Mouse (Mus musculus): ENCODE results near the gene Map3k11. TPM values are rescaled to one million over a fixed set of nuclear protein-coding genes. Genes with fewer than 3 reads are reported as not detected.

Map3k11 gene
- polyA plus RNA-seq, 1 experiment from 2014 or later: 13.8 TPM

DNA sequence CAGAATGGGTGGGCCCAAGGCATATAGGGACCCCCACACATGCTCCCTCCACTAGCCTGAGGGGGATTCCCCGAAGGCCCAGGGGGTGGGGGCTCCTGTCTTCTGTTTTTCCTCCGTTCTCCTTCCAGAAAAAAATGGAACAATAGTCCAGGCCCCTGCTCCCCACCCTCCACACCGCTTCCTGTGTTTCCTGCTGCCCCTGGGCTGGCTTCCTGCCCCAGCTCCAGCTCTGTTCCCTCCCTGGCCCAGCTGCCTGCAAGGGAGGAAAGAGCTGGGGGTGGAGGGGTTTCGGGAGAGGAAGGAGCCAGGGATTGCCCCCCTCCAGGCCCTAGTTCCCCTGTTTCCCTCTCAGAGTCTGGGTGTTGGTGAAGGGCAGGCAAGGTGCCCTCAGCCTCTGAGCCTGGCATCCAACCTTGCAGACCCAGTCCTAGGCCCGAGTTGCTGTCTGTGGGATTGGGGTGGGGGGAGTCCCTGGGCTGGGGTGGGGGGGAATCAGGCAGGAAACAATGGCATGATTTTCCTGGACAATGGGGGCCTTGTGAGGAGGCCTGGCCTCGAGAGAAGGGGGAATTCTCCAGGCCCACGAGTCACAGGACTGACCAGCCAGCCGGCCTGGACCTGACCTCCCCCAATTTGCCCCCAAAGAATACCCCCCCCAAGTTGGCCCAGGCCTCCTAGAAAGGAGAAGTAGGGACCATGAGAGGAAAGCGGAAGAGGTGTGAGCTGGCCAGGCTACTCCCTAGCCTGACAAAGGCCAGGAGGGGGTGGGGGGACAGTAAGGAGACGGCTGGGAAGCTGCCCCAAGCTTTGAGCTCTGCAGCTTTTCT, 3.8 kb downstream of the Map3k11 start:
- Histone ChIP-seq H3K36me3 (peaks cover 70% of the 10 kb centered on the region), H3K27ac (peak overlapping the region; percentile 93), H3K27me3 (no peaks in the 10 kb centered on the region), H3K9me3 (replicated peaks) (no peaks in the 10 kb centered on the region), H3K4me3 (replicated peaks) (peak overlapping the region; percentile 79), H3K4me2 (peak overlapping the region; percentile 99), H3K4me1 (replicated peaks) (peaks cover 61% of the 10 kb centered on the region), H3K9ac (peak overlapping the region; percentile 94)
- WGBS (ENCODE audit: insufficient replicate concordance): 51% methylated on average over 10 of the region's 10 CpGs
- no peak for ATAC-seq (ENCODE audit: low read depth)
- DNase-seq: no peak

DNA sequence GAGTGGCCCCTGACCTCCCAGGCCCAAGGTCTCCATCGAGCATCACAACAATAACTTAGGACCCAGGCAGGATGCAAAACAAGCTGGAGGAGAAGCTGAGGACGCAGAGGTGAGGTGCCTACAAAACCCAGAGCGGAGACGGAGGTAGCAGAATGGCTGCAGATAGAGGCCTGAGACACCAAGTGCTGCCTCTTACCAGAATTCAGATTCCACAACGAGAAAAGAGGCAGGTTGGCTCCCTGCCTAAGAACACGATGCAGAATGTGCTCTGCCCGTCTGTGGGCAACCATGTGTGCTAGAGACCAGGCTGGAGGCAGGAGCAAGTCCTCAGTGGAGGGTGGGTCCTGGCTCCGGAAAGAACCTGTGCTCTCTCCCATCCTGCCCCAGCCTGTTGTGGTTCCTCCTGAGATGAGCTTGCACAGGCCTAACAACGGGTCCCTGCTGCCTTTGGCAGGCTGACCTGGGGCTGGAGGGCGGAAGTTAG, 4.4 kb downstream of the Map3k11 start:
- H3K9ac ChIP-seq: peak overlapping the region; percentile 94
- H3K4me2 ChIP-seq: peak overlapping the region; percentile 99
- peak overlapping the region; percentile 79 for H3K4me3 ChIP-seq (replicated peaks)
- WGBS (ENCODE audit: insufficient replicate concordance): 69% methylated on average over 10 of the region's 10 CpGs
- no peak for DNase-seq
- ATAC-seq (ENCODE audit: low read depth): no peak
- H3K36me3 ChIP-seq: peaks cover 77% of the 10 kb centered on the region
- no peaks in the 10 kb centered on the region for H3K27me3 ChIP-seq
- H3K9me3 ChIP-seq (replicated peaks): no peaks in the 10 kb centered on the region
- peaks cover 54% of the 10 kb centered on the region for H3K4me1 ChIP-seq (replicated peaks)
- peak overlapping the region; percentile 93 for H3K27ac ChIP-seq

DNA sequence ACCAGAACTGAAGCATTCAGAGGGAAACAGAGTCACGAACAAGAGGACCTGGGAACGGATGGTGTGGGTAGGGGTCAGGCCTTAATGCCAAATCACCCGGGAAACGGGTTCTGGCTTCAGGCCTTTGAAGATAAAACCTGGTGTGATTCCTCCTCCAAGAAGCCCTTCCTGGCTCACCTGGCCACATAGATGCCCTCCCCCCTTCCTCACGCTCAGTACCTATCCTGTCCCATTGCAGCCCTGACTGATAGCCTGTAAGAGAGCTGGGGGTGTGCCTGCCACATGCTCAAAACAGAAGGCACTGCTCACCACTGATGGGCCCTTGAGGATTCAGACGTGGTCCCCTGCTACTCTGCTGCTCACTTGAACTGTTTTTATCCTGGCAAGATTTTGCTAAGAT, 5.3 kb downstream of the Map3k11 start:
- Histone ChIP-seq H3K27me3 (no peaks in the 10 kb centered on the region), H3K9ac (0 out of 2 replicates have a peak overlapping the region, but pooled peaks have one; percentile 94), H3K4me1 (replicated peaks) (peaks cover 53% of the 10 kb centered on the region), H3K4me2 (peak overlapping the region; percentile 99; the same call in 1 of the 2 replicates), H3K4me3 (replicated peaks) (no peak overlapping the region), H3K9me3 (replicated peaks) (no peaks in the 10 kb centered on the region), H3K36me3 (peaks cover 85% of the 10 kb centered on the region), H3K27ac (peak overlapping the region; percentile 93; the same call in 1 of the 2 replicates)
- 86% methylated on average over 6 of the region's 6 CpGs for WGBS (ENCODE audit: insufficient replicate concordance)
- ATAC-seq (ENCODE audit: low read depth) (no peak), DNase-seq (no peak)

DNA sequence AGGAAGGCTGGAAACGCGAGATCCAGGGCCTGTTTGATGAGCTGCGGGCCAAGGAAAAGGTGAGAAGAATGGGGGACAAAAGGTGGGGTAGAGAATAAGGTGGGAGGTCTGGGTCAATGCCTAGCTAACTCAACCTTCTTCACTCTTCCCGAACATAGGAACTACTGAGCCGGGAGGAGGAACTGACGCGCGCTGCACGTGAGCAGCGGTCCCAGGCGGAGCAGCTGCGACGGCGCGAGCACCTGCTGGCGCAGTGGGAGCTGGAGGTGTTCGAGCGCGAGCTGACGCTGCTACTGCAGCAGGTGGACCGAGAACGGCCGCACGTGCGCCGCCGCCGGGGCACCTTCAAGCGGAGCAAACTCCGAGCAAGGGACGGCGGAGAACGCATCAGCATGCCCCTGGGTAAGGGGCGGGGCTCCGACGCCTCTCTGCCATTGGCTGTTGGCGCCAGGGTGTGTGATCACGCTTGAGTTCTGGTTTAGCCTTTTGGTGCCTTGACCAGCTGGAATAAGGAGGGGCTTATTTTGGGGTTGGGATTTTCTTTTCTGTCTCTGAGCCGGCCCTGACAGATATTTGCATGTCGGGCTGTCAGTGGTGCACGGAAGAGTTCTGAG, 7.4 kb downstream of the Map3k11 start:
- no peak overlapping the region for H3K4me3 ChIP-seq (replicated peaks)
- WGBS (ENCODE audit: insufficient replicate concordance): 82% methylated on average over 41 of the region's 41 CpGs

DNA sequence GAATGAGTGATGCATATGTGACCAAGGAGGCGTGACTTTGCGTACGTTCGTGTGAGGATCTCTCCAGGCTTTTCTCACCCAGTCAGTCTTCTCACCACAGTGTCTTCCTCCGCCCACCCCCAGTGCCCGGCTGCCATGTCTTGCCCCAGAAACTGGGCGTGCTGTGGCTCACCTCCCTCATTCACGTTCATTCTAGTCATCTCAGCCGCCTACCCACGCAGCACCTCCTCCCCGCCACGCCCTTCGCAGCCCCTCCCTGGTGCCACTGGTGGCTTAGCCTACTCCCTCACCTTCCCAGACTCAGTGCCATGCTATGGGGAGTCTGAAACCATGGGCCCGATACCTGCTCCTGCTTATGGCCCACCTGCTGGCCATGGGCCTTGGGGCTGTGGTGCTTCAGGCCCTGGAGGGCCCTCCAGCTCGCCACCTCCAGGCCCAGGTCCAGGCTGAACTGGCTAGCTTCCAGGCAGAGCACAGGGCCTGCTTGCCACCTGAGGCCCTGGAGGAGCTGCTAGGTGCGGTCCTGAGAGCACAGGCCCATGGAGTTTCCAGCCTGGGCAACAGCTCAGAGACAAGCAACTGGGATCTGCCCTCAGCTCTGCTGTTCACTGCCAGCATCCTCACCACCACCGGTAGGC, 15.7 kb downstream of the Map3k11 start, which contains the start of gene Kcnk7:
Gene Kcnk7 (plus strand): TSS at position 205 of the 638 bp plus-strand sequence.
- Histone ChIP-seq H3K36me3 (peaks cover 84% of the 10 kb centered on the region), H3K27me3 (no peaks in the 10 kb centered on the region), H3K4me1 (replicated peaks) (peaks cover 48% of the 10 kb centered on the region), H3K4me2 (peak within 1 kb of the TSS; percentile 53), H3K9ac (peak within 1 kb of the TSS; percentile 59), H3K9me3 (replicated peaks) (no peaks in the 10 kb centered on the region), H3K4me3 (replicated peaks) (peak within 1 kb of the TSS; percentile 12), H3K27ac (peak within 1 kb of the TSS; percentile 89)
- DNase-seq (no peak), ATAC-seq (ENCODE audit: low read depth) (peak; percentile 66)
- 54% methylated on average over 17 of the region's 17 CpGs for WGBS (ENCODE audit: insufficient replicate concordance)

More for the DNA sequence above, 7.4 kb downstream of the Map3k11 start:
- H3K9ac ChIP-seq: no peak overlapping the region
- H3K4me2 ChIP-seq: no peak overlapping the region
- H3K36me3 ChIP-seq: peaks cover 100% of the 10 kb centered on the region
- ATAC-seq (ENCODE audit: low read depth) (no peak), DNase-seq (no peak)
- peaks cover 40% of the 10 kb centered on the region for H3K4me1 ChIP-seq (replicated peaks)
- H3K9me3 ChIP-seq (replicated peaks): no peaks in the 10 kb centered on the region
- no peak overlapping the region for H3K27ac ChIP-seq
- H3K27me3 ChIP-seq: no peaks in the 10 kb centered on the region

DNA sequence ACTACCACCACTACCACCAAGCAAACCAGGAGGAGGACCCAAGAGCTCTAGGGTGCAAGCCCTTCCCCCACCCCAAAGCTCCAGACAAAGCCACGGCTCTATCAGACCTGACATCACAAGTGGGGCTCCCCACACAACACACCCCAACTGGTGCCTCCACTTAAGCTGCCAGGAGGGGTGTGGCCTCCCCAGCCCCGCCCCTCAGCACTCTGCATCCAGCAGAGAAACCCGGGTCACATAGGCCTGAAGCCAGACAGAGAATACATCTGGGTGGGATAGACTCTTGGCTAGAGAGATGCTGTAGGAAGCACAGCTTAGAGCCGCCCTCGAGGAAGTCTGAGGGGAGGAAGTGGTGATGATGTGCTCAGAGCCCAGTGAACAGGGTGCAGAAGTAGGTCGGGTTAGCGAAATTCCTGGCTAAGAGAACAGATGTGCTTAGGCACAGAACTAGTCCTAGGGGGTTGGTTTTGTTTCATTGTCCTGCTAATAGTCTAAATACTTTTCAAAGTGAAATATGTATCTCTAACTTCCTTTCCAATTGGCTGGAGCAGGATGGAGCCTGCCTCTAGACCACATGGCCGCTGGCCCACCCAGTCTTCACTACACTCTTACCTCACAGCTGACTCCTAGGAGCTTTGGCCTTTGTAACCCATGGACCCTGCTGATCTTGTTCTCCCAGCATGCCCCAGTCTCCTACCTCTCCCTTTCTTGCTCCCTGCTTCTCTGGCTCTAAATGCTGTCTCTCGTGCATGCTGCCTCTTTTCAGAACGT, 16.4 kb downstream of the Map3k11 start:
- Histone ChIP-seq H3K9ac (peak overlapping the region; percentile 59), H3K4me3 (replicated peaks) (peak overlapping the region; percentile 12)

DNA sequence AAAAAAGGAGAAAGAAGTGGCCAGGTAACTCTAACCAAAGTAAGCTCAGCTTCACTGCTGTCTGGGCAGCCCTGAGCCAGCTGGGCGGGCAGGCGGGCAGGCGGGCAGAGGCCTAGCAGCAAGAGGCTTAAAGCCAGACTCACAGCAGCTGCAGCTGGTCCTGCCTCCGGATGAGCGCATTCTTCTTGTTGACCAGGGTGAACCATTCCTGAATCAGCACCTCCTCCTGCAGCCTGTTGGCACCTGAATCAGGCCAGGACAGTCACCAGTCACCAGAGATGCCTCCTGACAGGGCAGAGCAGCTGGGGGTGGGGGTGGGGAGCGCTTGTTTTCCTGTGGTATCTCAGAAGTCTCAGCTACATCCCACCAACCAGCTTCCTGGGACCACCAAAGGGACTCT, 21.5 kb downstream of the Map3k11 start:
- no peak for DNase-seq
- H3K27ac ChIP-seq: no peak overlapping the region
- H3K27me3 ChIP-seq: no peaks in the 10 kb centered on the region
- H3K36me3 ChIP-seq: peaks cover 95% of the 10 kb centered on the region
- ATAC-seq (ENCODE audit: low read depth): no peak
- H3K9ac ChIP-seq: no peak overlapping the region
- no peak overlapping the region for H3K4me3 ChIP-seq (replicated peaks)
- no peak overlapping the region for H3K4me2 ChIP-seq
- peaks cover 73% of the 10 kb centered on the region for H3K4me1 ChIP-seq (replicated peaks)
- WGBS (ENCODE audit: insufficient replicate concordance): 98% methylated on average over 6 of the region's 6 CpGs
- H3K9me3 ChIP-seq (replicated peaks): no peaks in the 10 kb centered on the region

More for the DNA sequence above, 16.4 kb downstream of the Map3k11 start:
- WGBS (ENCODE audit: insufficient replicate concordance): 36% methylated on average over 10 of the region's 10 CpGs
- H3K4me2 ChIP-seq: peak overlapping the region; percentile 53
- no peaks in the 10 kb centered on the region for H3K27me3 ChIP-seq
- H3K27ac ChIP-seq: peak overlapping the region; percentile 89
- peaks cover 84% of the 10 kb centered on the region for H3K36me3 ChIP-seq
- DNase-seq (peak; percentile 62), ATAC-seq (ENCODE audit: low read depth) (peak; percentile 83)
- peaks cover 50% of the 10 kb centered on the region for H3K4me1 ChIP-seq (replicated peaks)
- no peaks in the 10 kb centered on the region for H3K9me3 ChIP-seq (replicated peaks)

DNA sequence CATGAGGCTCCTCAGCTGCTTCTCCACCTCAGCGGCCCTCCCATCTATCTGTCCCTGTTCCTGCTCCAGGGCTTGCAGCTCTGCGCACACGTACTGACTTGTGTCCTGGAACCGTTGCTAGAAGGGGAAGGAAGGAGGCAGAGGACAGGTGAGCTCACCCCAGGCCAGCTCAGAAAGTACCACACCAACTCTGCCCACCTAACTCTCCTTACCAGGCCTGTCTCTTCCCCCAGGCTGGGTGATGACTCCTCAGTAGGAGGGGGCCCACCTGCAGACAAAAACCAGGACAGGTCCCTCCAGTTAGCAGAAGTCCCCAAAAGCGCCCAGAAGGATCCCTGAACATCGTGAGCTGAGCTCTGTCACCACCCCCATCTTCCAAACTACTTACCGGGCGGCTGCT, 22.0 kb downstream of the Map3k11 start:
- Histone ChIP-seq H3K4me3 (replicated peaks) (no peak overlapping the region), H3K4me2 (no peak overlapping the region), H3K9me3 (replicated peaks) (no peaks in the 10 kb centered on the region), H3K36me3 (peaks cover 100% of the 10 kb centered on the region), H3K4me1 (replicated peaks) (peaks cover 73% of the 10 kb centered on the region), H3K27ac (peak overlapping the region; percentile 35; the same call in 1 of the 2 replicates), H3K27me3 (no peaks in the 10 kb centered on the region), H3K9ac (no peak overlapping the region)
- DNase-seq (no peak), ATAC-seq (ENCODE audit: low read depth) (no peak)
- WGBS (ENCODE audit: insufficient replicate concordance): 89% methylated on average over 8 of the region's 8 CpGs

DNA sequence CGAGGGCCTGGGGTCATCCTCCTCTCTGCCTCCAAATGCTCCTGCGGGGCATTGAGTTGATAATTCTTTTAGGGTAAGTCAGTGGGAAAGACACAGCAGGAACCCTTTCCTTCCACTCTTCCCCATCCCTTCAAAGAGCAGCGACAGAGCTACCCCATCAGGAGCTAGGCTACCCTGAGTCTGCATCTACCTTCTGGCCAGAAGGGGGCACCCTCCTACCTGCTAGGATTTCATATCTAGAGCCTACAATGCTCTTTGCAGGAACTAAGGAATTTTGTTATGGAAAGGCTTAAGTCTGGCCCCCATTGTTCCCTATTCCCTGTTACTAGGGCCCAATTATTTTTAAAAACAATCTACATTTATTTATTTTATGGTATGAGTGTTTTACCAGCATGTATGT, 22.7 kb downstream of the Map3k11 start:
- Histone ChIP-seq H3K27me3 (no peaks in the 10 kb centered on the region), H3K4me2 (no peak overlapping the region), H3K4me3 (replicated peaks) (no peak overlapping the region), H3K9ac (no peak overlapping the region), H3K27ac (peak overlapping the region; percentile 35; the same call in 1 of the 2 replicates), H3K4me1 (replicated peaks) (peaks cover 73% of the 10 kb centered on the region), H3K36me3 (peaks cover 100% of the 10 kb centered on the region), H3K9me3 (replicated peaks) (no peaks in the 10 kb centered on the region)
- WGBS (ENCODE audit: insufficient replicate concordance): 47% methylated on average over 3 of the region's 3 CpGs
- no peak for ATAC-seq (ENCODE audit: low read depth)
- no peak for DNase-seq

DNA sequence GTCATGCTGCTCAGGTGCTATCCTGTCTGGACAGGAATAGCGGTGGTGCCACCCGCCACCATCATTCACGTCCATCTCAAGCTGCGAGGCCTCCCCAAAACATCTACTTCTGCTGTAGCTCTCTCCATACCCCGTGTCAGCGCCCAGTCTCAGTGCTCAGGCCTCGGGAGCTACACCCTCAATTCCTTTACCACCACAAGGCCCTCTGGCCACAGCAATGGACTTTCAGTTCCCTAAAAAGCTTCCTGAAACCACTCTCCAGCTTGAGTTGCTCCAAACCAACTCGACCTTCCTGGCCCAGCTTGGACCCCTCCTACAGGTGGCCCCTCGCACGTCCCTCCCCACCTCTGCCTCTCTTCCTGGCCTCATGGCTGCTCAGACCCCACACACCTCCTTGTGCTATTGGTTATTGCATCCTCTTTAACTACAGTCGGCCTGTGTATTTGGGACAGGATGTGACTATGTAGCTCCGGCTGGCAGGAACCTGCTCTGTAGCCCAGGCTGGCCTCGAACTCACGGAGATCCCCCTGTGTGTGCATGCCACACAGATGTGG, 23.4 kb downstream of the Map3k11 start:
- H3K9ac ChIP-seq: no peak overlapping the region; the same call in 1 of the 2 replicates
- H3K4me2 ChIP-seq: no peak overlapping the region
- no peaks in the 10 kb centered on the region for H3K9me3 ChIP-seq (replicated peaks)
- no peak overlapping the region for H3K4me3 ChIP-seq (replicated peaks)
- ATAC-seq (ENCODE audit: low read depth) (no peak), DNase-seq (no peak)
- WGBS (ENCODE audit: insufficient replicate concordance): 84% methylated on average over 14 of the region's 14 CpGs
- peaks cover 74% of the 10 kb centered on the region for H3K4me1 ChIP-seq (replicated peaks)
- no peaks in the 10 kb centered on the region for H3K27me3 ChIP-seq
- peak overlapping the region; percentile 15; the same call in 1 of the 2 replicates for H3K27ac ChIP-seq
- H3K36me3 ChIP-seq: peaks cover 100% of the 10 kb centered on the region

All from liver, embryonic 13.5 days (tissue).